Mouse (Mus musculus) yolk sac, embryonic 10.5 days (tissue): ENCODE results near the gene Rapgef2.

ENCODE experiments used
- DNase-seq: peaks from one replicate; pipeline ENCODE4 v3.0.0-alpha.2; 2017; ENCODE audit warnings: low spot score

Gene Rapgef2

GRCm38 (mm10) chr3:79286376-79287107, at the start of gene Rapgef2:
Gene Rapgef2, minus strand, starts transcription at chr3:79286517.
- peak; percentile 74 for DNase-seq

DNA sequence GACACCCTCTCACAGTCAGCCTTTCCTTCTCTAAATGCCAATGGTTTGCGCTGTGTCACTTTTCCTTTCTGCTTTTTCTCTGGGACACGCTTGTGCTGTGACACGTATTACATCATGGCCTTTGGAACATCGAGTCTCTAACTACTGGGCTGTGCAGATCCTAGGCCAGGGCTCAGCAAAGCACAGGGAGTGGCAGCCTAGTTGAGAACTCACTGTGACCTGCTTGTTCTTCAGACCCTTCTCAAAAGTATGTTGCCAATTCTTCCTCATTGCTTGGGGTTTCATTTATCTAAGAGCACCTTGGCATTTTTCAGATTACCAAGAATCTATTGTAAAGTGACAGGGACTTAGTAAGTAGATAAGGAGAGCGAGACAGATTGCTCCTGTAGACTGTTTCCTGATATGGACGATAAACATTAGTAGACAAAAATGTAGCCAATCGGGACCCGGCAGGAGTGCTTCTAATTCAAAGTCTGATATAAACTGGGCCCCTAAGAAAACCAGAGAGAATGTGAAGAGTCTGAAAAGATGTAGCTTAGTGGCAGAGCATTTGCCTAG, 47.4 kb upstream of the Rapgef2 start:
- no peak for DNase-seq

GRCm38 (mm10) chr3:79333051-79333450, 46.7 kb upstream of the Rapgef2 start:
- DNase-seq: no peak

GRCm38 (mm10) chr3:79329691-79330315, 43.5 kb upstream of the Rapgef2 start:
- DNase-seq: no peak

GRCm38 (mm10) chr3:79324697-79325526, 38.6 kb upstream of the Rapgef2 start:
- no peak for DNase-seq

GRCm38 (mm10) chr3:79314006-79314698, 27.8 kb upstream of the Rapgef2 start:
- DNase-seq: no peak

DNA sequence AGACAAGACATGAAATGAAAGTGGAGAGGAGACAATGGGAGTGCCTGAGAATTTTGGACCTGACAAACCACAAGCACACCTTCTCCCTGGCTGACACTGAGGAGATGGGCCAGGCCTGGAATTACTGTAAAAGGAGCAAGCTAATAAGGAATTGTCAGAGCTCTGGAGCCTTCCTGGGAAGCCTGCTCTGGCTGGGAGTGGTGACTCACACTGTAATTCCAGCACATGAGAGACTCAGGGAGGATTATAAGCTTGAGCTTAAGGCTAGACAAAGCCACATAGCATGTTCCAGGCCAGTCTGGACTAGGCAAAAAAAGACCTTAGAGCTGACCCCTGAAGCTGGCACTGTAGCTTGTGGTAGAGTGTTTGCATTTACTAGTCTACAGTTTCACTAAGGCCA, 25.6 kb upstream of the Rapgef2 start:
- no peak for DNase-seq

DNA sequence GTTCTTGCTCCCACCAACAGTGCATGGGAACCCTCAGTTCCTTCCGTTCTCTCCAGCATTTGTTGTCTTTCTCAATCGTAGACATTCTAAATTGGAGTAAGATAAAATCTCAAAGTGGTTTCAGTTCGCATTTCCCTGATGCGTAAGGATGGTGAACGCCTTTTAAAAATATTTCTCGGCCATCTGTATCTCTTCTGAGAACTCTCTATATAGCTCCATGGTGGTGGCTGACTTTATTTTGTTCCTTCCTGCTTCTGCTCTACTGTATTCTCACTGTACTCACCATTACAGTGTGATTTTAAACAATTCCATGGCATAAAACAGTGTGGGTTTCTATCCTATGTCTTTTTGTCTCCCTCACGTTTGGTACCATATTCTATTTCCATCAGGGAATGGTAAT, 23.9 kb upstream of the Rapgef2 start:
- DNase-seq: no peak

DNA sequence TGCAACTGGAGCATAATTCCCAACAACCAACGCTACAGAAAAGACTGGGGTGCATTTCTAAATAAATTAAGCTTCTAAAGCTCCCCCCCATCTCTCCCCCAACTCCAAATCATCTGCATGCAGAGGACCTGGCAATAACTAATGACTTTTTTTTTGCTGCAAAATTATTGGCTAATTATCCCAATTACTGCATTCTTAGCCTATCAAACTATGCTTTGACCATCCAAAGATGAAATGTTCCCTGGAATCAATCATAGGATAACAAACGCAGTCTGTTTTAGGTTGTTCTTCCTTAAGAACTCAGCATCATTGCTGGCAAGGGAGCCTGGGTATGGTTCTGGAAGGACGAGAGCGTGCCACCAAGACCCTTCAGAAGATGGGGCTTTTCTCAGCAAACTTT, 22.3 kb upstream of the Rapgef2 start:
- DNase-seq: no peak

DNA sequence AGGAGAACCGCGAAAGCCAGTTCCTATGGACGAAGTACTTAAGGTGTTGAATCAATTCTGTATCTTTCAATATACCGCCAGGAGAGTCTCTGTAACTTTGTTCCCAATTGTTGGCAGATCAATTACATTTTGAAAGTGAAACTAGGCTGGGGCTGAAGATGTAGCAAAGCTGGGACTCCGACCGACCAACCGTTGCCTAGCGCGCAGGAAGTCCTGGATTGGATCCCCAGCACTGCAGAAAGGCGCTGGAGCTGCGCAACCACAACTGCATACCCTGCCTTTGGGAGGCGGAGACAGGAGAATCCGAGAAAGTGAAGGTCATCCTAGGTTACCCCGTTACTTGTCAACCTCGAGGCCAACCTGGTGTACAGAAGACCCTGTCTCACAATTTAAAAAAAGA, 13.1 kb upstream of the Rapgef2 start:
- DNase-seq: no peak

- no peak for DNase-seq
Observed at GRCm38 (mm10) chr3:79297281-79297680, 11.0 kb upstream of the Rapgef2 start.

GRCm38 (mm10) chr3:79296586-79296985, 10.3 kb upstream of the Rapgef2 start:
- no peak for DNase-seq

DNA sequence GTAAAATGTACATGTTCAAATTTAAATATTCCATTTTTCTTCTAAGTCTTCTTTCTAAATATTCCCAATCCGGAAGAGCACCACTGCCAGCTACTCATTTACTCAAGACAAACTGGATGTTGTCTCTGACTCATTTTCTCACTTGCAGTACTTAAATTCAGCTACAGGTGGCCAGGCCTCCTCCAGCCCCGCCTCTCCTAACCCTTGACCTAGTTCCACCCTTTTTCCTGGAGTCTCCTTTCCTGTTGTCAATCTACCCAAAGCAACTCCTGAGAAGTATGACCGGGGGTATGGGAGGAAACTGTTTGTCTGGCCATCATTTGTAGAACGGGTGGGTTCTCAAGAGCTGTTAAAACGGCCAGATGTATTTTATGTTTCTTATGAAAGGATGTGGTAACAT, 9.7 kb upstream of the Rapgef2 start:
- peak; percentile 46 for DNase-seq

DNA sequence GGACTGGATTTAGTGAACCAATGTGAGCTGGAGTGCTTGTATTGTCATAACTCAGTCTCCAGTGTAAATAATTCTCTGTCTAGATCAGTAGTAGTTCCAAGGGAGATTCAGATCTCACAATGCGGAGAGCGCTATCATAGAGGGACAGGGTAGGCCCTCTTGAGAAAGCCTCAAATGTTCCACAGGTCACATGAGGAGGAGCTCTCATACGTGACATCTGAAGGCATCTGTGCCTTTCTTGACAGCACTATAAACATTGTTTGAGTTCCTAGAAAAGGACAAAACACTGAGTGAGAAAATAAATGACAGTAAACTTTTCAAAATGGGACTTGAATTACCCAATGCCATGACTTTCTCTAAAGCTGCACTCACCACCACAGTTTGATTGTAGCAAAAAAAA, 8.4 kb upstream of the Rapgef2 start:
- DNase-seq: no peak

GRCm38 (mm10) chr3:79293023-79293422, 6.7 kb upstream of the Rapgef2 start:
- DNase-seq: no peak

DNA sequence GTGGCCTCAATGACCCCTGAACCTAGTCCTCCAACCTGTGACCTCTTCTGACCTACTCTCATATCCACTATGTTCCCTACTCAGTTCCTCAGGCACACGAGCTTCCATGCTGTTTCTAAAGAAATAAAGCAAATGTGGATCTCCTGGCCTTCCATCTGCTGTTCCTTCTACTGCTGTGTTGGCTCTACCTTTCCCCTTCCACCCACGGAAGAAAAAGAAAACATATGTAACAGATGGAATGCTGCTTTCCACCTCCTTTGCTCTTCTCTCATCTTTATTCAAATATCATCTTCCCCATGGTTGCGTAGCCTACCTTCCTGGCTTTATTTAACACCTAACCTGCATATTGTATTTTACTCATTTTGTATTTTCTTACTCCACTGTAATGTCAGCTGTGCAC, 2.7 kb upstream of the Rapgef2 start:
- no peak for DNase-seq

GRCm38 (mm10) chr3:79287699-79288458, 1.6 kb upstream of the Rapgef2 start:
- DNase-seq: peak; percentile 57

DNA sequence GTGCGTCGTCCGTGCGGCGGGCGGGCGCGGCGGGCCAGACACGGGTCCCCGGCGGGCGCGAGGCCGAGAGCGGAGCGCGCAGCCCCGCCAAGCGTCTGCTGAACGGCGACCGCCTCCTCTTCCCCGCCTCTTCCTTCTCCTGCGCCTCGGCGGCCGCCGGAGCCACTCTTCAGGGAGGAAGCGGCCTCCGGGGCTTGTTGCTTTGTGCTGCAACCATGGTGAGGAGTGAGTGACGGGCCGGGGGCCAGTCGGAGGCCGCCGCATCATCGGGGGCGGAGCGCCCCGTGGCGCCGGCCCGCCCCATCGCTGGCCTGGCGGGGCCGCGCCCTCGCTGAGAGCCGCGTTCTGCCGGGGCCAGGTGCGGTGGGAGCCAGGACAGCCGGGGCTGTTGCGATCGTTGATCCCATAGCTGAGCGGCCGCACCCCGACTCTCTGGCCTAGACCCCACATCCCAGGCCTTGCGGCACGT, 825 bp upstream of the Rapgef2 start:
- DNase-seq: peak; percentile 94

GRCm38 (mm10) chr3:79286031-79286375, 314 bp downstream of the Rapgef2 start:
- DNase-seq: peak; percentile 36

DNA sequence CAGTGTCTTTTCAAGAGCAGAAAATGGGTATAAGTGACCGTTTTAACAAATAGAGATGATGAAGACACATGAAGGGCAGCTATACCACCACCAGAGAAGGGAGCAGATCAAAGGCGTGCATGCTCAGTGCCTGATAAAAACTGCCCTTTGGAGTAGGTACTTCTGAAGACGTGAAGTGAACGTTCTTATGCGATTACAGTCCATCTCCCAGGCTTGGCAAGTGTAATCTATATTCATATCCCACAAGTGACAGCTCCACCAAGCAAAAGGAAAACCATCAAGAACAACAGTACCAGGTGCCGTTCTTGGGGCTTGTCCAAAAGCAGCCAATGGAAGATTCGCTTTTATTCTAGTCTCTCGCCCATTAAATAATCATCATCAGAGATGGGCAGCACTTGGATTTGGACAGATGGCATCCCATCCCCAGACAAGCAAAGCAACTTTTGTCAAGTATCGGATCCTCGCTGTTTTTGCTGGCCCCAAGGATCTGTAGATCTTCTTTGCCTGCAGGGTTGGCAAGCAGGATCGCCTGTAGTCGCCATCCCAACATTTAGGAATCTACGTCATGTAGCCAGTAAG, 1.1 kb downstream of the Rapgef2 start:
- no peak for DNase-seq

DNA sequence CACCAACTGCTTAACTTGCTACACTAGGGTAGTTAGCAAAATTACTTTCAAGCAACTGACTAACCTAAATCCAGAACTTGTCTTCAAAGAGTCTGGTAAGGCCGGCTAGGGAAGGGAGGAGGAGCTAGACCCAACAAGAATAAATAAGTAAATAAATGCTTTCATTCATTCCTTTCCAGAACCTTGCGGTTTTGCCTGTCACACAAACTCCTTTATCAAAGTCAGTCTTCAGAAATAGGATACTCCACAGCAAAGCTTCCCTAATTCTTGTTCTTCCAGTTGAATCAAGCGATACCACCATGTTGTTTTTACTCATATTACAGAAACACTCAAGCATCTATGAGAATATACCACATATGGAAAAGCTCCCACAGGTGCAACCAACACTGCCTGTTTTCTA, 2.3 kb downstream of the Rapgef2 start:
- DNase-seq: no peak
